Mouse (Mus musculus) frontal cortex, postnatal 10 days (tissue): ENCODE measurements at regions not wholly inside any gene's neighbourhood (a gene's known extent, or its start where the extent isn't known, plus 50 kb on each side); places are given as distances from the start of the nearest gene placed in this dataset.
"Not testable (repeated sequence)": the region's sequence is repeated elsewhere in the genome, so short reads cannot be mapped to it uniquely, and the experiment has no call there.

Experiments used
- DNase-seq, 2 experiments: peaks; one replicate each; pipeline ENCODE4 v3.0.0; 2022; ENCODE audit warnings: low spot score in 2 of 2, mixed read lengths in 1 of 2

- peak in 1 of 2 experiments; percentile 5 for DNase-seq
These were observed 65.3 kb downstream of the Gm15023 start for GRCm38 (mm10) chrX:135112109-135112508.

- peak in 1 of 2 experiments; percentile 10 for DNase-seq
These were observed 66.6 kb downstream of the Gm15023 start for GRCm38 (mm10) chrX:135110866-135111265.

- DNase-seq: no peak
These were observed 75.8 kb downstream of the Gm15023 start for GRCm38 (mm10) chrX:135101594-135101993.

- no peak for DNase-seq
These were observed 79.3 kb downstream of the Gm15023 start for GRCm38 (mm10) chrX:135098101-135098500.

GRCm38 (mm10) chrX:135096206-135096605, 81.2 kb downstream of the Gm15023 start:
- no peak for DNase-seq

- peak; percentile 13 to 39 for DNase-seq
These were observed 82.1 kb upstream of the Zmat1 start for GRCm38 (mm10) chrX:135091074-135091473.

- DNase-seq: peak in 1 of 2 experiments; percentile 16
These were observed 78.1 kb upstream of the Zmat1 start for GRCm38 (mm10) chrX:135087068-135087579.

- DNase-seq: not testable (repeated sequence)
These were observed 77.6 kb upstream of the Zmat1 start for GRCm38 (mm10) chrX:135086564-135086963.

GRCm38 (mm10) chrX:135085770-135086553, 77.0 kb upstream of the Zmat1 start:
- not testable (repeated sequence) for DNase-seq

- DNase-seq: no peak
These were observed 71.6 kb upstream of the Zmat1 start for GRCm38 (mm10) chrX:135080380-135081158.

- no peak for DNase-seq
These were observed 70.4 kb upstream of the Zmat1 start for GRCm38 (mm10) chrX:135079388-135079787.

- DNase-seq: no peak
These were observed 66.9 kb upstream of the Zmat1 start for GRCm38 (mm10) chrX:135075903-135076302.

- no peak for DNase-seq
These were observed 60.4 kb upstream of the Zmat1 start for GRCm38 (mm10) chrX:135069448-135069847.

GRCm38 (mm10) chrX:135060184-135060583, 51.2 kb upstream of the Zmat1 start:
- no peak for DNase-seq

GRCm38 (mm10) chrX:135058949-135059348, 49.9 kb upstream of the Zmat1 start:
- no peak for DNase-seq
